Mouse (Mus musculus) midbrain, embryonic 15.5 days (tissue): ENCODE results near the gene Unc93b1. TPM values are rescaled to one million over a fixed set of nuclear protein-coding genes. Genes with fewer than 3 reads are reported as not detected.

Experiments used
- ATAC-seq: fragments of 200-750 bp; cut with Nextera tagmentation; replicated peaks from 2 replicates; pipeline ENCODE4 v1.8.0; 2017; ENCODE audit warnings: moderate TSS enrichment
- H3K27ac ChIP-seq: fragments of 300-500 bp; sonication (generic); 2 replicates; pipeline ENCODE4 v1.5.1; 2015; ENCODE audit warnings: mild to moderate bottlenecking, inconsistent platforms
- H3K27me3 ChIP-seq: fragments of 300-500 bp; sonication (generic); replicated peaks from 2 replicates; pipeline ENCODE4 v1.6.1; 2015; ENCODE audit warnings: inconsistent platforms
- H3K36me3 ChIP-seq: fragments of 300-500 bp; sonication (generic); replicated peaks from 2 replicates; pipeline ENCODE4 v1.6.1; 2015; ENCODE audit warnings: inconsistent platforms
- H3K4me1 ChIP-seq: fragments of 300-500 bp; sonication (generic); 2 replicates; pipeline ENCODE4 v1.6.1; 2015; ENCODE audit warnings: inconsistent platforms
- H3K4me2 ChIP-seq: fragments of 300-500 bp; sonication (generic); 2 replicates; pipeline ENCODE4 v1.6.1; 2015; ENCODE audit warnings: inconsistent platforms, mild to moderate bottlenecking, moderate library complexity
- H3K4me3 ChIP-seq: fragments of 300-500 bp; sonication (generic); 2 replicates; pipeline ENCODE4 v1.5.1; 2015; ENCODE audit warnings: mild to moderate bottlenecking, inconsistent platforms
- H3K9ac ChIP-seq: fragments of 300-500 bp; sonication (generic); 2 replicates; pipeline ENCODE4 v1.6.1; 2015; ENCODE audit warnings: mild to moderate bottlenecking, inconsistent platforms
- H3K9me3 ChIP-seq: fragments of 300-500 bp; sonication (generic); 2 replicates; pipeline ENCODE4 v1.6.1; 2016; ENCODE audit warnings: inconsistent platforms
- WGBS: fragments of 180-500 bp; shearing (Covaris S2); methylation state at CpG from one replicate; pipeline ENCODE4 v1.1.7; 2015; ENCODE audit warnings: mixed read lengths; 5-methylcytosine and 5-hydroxymethylcytosine counted together
- polyA plus RNA-seq: library from polyadenylated mRNA; unstranded; fragments of >200 nt; fragmentation: Nextera tagmentation; extraction: Ambion mirVana; gene quantifications from 2 replicates; pipeline ENCODE4 v1.2.1, GENCODE M21; 2015

The Unc93b1 gene
- polyA plus RNA-seq, 1 experiment from 2014 or later = 11.8 TPM

GRCm38 (mm10) chr19:3903648-3904362 is 31.2 kb upstream of the Unc93b1 start:
- Histone ChIP-seq H3K4me2 (no peak overlapping the region), H3K36me3 (peaks cover 3% of the 10 kb centered on the region; the same call in 1 of the 2 replicates), H3K9ac (no peak overlapping the region), H3K9me3 (no peaks in the 10 kb centered on the region), H3K4me1 (peaks cover 12% of the 10 kb centered on the region), H3K27me3 (0 out of 2 replicates have a peak, but pooled peaks cover 5% of the 10 kb centered on the region), H3K27ac (no peak overlapping the region), H3K4me3 (no peak overlapping the region)
- WGBS = 55% methylated on average over 25 of the region's 25 CpGs
- no peak for ATAC-seq

- 0 out of 2 replicates have a peak, but pooled peaks cover 5% of the 10 kb centered on the region for H3K27me3 ChIP-seq
- H3K36me3 ChIP-seq = peaks cover 3% of the 10 kb centered on the region; the same call in 1 of the 2 replicates
- no peak overlapping the region for H3K9ac ChIP-seq
- H3K4me2 ChIP-seq = no peak overlapping the region
- no peaks in the 10 kb centered on the region for H3K9me3 ChIP-seq
- 72% methylated on average over 10 of the region's 10 CpGs for WGBS
- no peak for ATAC-seq
- no peak overlapping the region for H3K4me3 ChIP-seq
- peaks cover 12% of the 10 kb centered on the region for H3K4me1 ChIP-seq
- H3K27ac ChIP-seq = no peak overlapping the region
These were observed 30.7 kb upstream of the Unc93b1 start for GRCm38 (mm10) chr19:3904363-3904675.

- no peak overlapping the region for H3K4me3 ChIP-seq
- 60% methylated on average over 6 of the region's 6 CpGs for WGBS
- 0 out of 2 replicates have a peak overlapping the region, but pooled peaks have one; percentile 25 for H3K27ac ChIP-seq
These were observed 29.6 kb upstream of the Unc93b1 start for GRCm38 (mm10) chr19:3905261-3905969.

GRCm38 (mm10) chr19:3906326-3906725 is 28.7 kb upstream of the Unc93b1 start:
- 50% methylated on average over 10 of the region's 10 CpGs for WGBS

More at GRCm38 (mm10) chr19:3905261-3905969, 29.6 kb upstream of the Unc93b1 start:
- Histone ChIP-seq H3K36me3 (peaks cover 3% of the 10 kb centered on the region; the same call in 1 of the 2 replicates), H3K9ac (no peak overlapping the region), H3K9me3 (no peaks in the 10 kb centered on the region), H3K4me1 (peaks cover 12% of the 10 kb centered on the region), H3K27me3 (0 out of 2 replicates have a peak, but pooled peaks cover 5% of the 10 kb centered on the region), H3K4me2 (0 out of 2 replicates have a peak overlapping the region, but pooled peaks have one; percentile 6)
- no peak for ATAC-seq

GRCm38 (mm10) chr19:3906795-3907786 is 27.9 kb upstream of the Unc93b1 start, which contains the start of gene Tcirg1:
Gene Tcirg1, minus strand, starts transcription at chr19:3907133.
- H3K36me3 ChIP-seq = peaks cover 3% of the 10 kb centered on the region; the same call in 1 of the 2 replicates
- peak; percentile 64; the same call in 1 of the 2 replicates for ATAC-seq
- WGBS = 6% methylated on average over 36 of the region's 36 CpGs
- H3K4me2 ChIP-seq = peak within 1 kb of the TSS; percentile 57
- H3K4me1 ChIP-seq = peaks cover 26% of the 10 kb centered on the region
- H3K4me3 ChIP-seq = peak within 1 kb of the TSS; percentile 40
- H3K9ac ChIP-seq = peak within 1 kb of the TSS; percentile 24
- H3K27ac ChIP-seq = no peak within 1 kb of the TSS
- no peaks in the 10 kb centered on the region for H3K9me3 ChIP-seq
- H3K27me3 ChIP-seq = 0 out of 2 replicates have a peak, but pooled peaks cover 5% of the 10 kb centered on the region

More at GRCm38 (mm10) chr19:3906326-3906725, 28.7 kb upstream of the Unc93b1 start:
- H3K9ac ChIP-seq = peak overlapping the region; percentile 24; the same call in 1 of the 2 replicates
- no peak for ATAC-seq
- H3K9me3 ChIP-seq = no peaks in the 10 kb centered on the region
- H3K36me3 ChIP-seq = peaks cover 3% of the 10 kb centered on the region; the same call in 1 of the 2 replicates
- 0 out of 2 replicates have a peak, but pooled peaks cover 5% of the 10 kb centered on the region for H3K27me3 ChIP-seq
- peak overlapping the region; percentile 57 for H3K4me2 ChIP-seq
- H3K4me3 ChIP-seq = peak overlapping the region; percentile 40
- H3K4me1 ChIP-seq = peaks cover 18% of the 10 kb centered on the region
- H3K27ac ChIP-seq = no peak overlapping the region

- Histone ChIP-seq H3K27ac (no peak overlapping the region), H3K4me2 (peak overlapping the region; percentile 57; the same call in 1 of the 2 replicates), H3K9ac (no peak overlapping the region), H3K27me3 (0 out of 2 replicates have a peak, but pooled peaks cover 5% of the 10 kb centered on the region), H3K9me3 (no peaks in the 10 kb centered on the region), H3K4me3 (no peak overlapping the region), H3K4me1 (peaks cover 27% of the 10 kb centered on the region), H3K36me3 (peaks cover 3% of the 10 kb centered on the region; the same call in 1 of the 2 replicates)
- ATAC-seq = no peak
- 87% methylated on average over 8 of the region's 8 CpGs for WGBS
These were observed 26.9 kb upstream of the Unc93b1 start for GRCm38 (mm10) chr19:3907876-3908660.

- no peak overlapping the region for H3K27ac ChIP-seq
- no peak overlapping the region for H3K4me2 ChIP-seq
- H3K4me1 ChIP-seq = peaks cover 35% of the 10 kb centered on the region
- H3K9me3 ChIP-seq = no peaks in the 10 kb centered on the region
- WGBS = 83% methylated on average over 5 of the region's 5 CpGs
- H3K36me3 ChIP-seq = peaks cover 3% of the 10 kb centered on the region; the same call in 1 of the 2 replicates
- no peak for ATAC-seq
- H3K9ac ChIP-seq = no peak overlapping the region
- no peak overlapping the region for H3K4me3 ChIP-seq
- 0 out of 2 replicates have a peak, but pooled peaks cover 5% of the 10 kb centered on the region for H3K27me3 ChIP-seq
These were observed 24.8 kb upstream of the Unc93b1 start for GRCm38 (mm10) chr19:3910206-3910605.

GRCm38 (mm10) chr19:3912337-3913204 is 22.4 kb upstream of the Unc93b1 start, which contains the start of gene Ndufs8:
Gene Ndufs8, minus strand, starts transcription at chr19:3912774.
- Histone ChIP-seq H3K4me1 (peaks cover 23% of the 10 kb centered on the region), H3K4me2 (peak within 1 kb of the TSS; percentile 70), H3K27ac (peak within 1 kb of the TSS; percentile 81), H3K36me3 (peaks cover 3% of the 10 kb centered on the region; the same call in 1 of the 2 replicates), H3K27me3 (no peaks in the 10 kb centered on the region), H3K4me3 (peak within 1 kb of the TSS; percentile 57), H3K9ac (peak within 1 kb of the TSS; percentile 51), H3K9me3 (no peaks in the 10 kb centered on the region)
- WGBS = under 1% methylated on average over 43 of the region's 43 CpGs
- ATAC-seq = peak; percentile 98

- Histone ChIP-seq H3K9ac (peak overlapping the region; percentile 40; the same call in 1 of the 2 replicates), H3K36me3 (peaks cover under 1% of the 10 kb centered on the region; the same call in 1 of the 2 replicates), H3K27me3 (no peaks in the 10 kb centered on the region), H3K27ac (peak overlapping the region; percentile 75; the same call in 1 of the 2 replicates), H3K9me3 (no peaks in the 10 kb centered on the region), H3K4me3 (peak overlapping the region; percentile 57), H3K4me2 (peak overlapping the region; percentile 70), H3K4me1 (peaks cover 23% of the 10 kb centered on the region)
- no peak for ATAC-seq
- 88% methylated on average over 8 of the region's 8 CpGs for WGBS
These were observed 21.3 kb upstream of the Unc93b1 start for GRCm38 (mm10) chr19:3913692-3914091.

GRCm38 (mm10) chr19:3914535-3914934 is 20.5 kb upstream of the Unc93b1 start:
- Histone ChIP-seq H3K9ac (no peak overlapping the region), H3K9me3 (no peaks in the 10 kb centered on the region), H3K27me3 (no peaks in the 10 kb centered on the region), H3K4me3 (no peak overlapping the region), H3K4me2 (no peak overlapping the region), H3K27ac (no peak overlapping the region), H3K36me3 (no peaks in the 10 kb centered on the region; the same call in 1 of the 2 replicates), H3K4me1 (peaks cover 23% of the 10 kb centered on the region)
- 95% methylated on average over 5 of the region's 5 CpGs for WGBS
- no peak for ATAC-seq
